Mouse (Mus musculus) c-Kit-negative CD71-positive TER-119-positive erythroid progenitor cells, embryonic 14.5 days (primary cell): Measurements from ENCODE around the gene Gtf2h1.
"Not testable (repeated sequence)": the region's sequence is repeated elsewhere in the genome, so short reads cannot be mapped to it uniquely, and the experiment has no call there.

Experiments
- DNase-seq: peaks from one replicate; pipeline ENCODE4 v3.0.0-alpha.2; 2013; ENCODE audit warnings: low read depth, low spot score

The Gtf2h1 gene

GRCm38 (mm10) chr7:46795287-46796205 lies at the start of gene Gtf2h1, which contains the start of gene Hps5:
Gtf2h1 (plus strand) TSS chr7:46796103.
Hps5 (minus strand) TSS chr7:46796064.
- peak; percentile 92 for DNase-seq

- DNase-seq = no peak
Measured at GRCm38 (mm10) chr7:46746381-46746780, 49.5 kb upstream of the Gtf2h1 start.

GRCm38 (mm10) chr7:46748459-46748858 lies 47.4 kb upstream of the Gtf2h1 start:
- DNase-seq = no peak

- no peak for DNase-seq
Measured at GRCm38 (mm10) chr7:46751490-46751889, 44.4 kb upstream of the Gtf2h1 start, which contains the start of gene Saa2. Saa2 (plus strand) TSS chr7:46751790.

- peak; percentile 4 for DNase-seq
Measured at GRCm38 (mm10) chr7:46761049-46761795, 34.7 kb upstream of the Gtf2h1 start.

- no peak for DNase-seq
Measured at GRCm38 (mm10) chr7:46762601-46763000, 33.3 kb upstream of the Gtf2h1 start.

GRCm38 (mm10) chr7:46764672-46765071 lies 31.2 kb upstream of the Gtf2h1 start:
- no peak for DNase-seq

- no peak for DNase-seq
Measured at GRCm38 (mm10) chr7:46767371-46767770, 28.5 kb upstream of the Gtf2h1 start.

- DNase-seq = no peak
Measured at GRCm38 (mm10) chr7:46768451-46768850, 27.5 kb upstream of the Gtf2h1 start.

- DNase-seq = no peak
Measured at GRCm38 (mm10) chr7:46770706-46771105, 25.2 kb upstream of the Gtf2h1 start.

- no peak for DNase-seq
Measured at GRCm38 (mm10) chr7:46789177-46789849, 6.6 kb upstream of the Gtf2h1 start.

- no peak for DNase-seq
Measured at GRCm38 (mm10) chr7:46793871-46794270, 2.0 kb upstream of the Gtf2h1 start.

- DNase-seq = no peak
Measured at GRCm38 (mm10) chr7:46796206-46796679, 340 bp downstream of the Gtf2h1 start.

- DNase-seq = no peak
Measured at GRCm38 (mm10) chr7:46796779-46797178, 876 bp downstream of the Gtf2h1 start.

- DNase-seq = no peak
Measured at GRCm38 (mm10) chr7:46810325-46810724, 14.4 kb downstream of the Gtf2h1 start.

- no peak for DNase-seq
Measured at GRCm38 (mm10) chr7:46814012-46814411, 18.1 kb downstream of the Gtf2h1 start.

- not testable (repeated sequence) for DNase-seq
Measured at GRCm38 (mm10) chr7:46820876-46821632, 25.2 kb downstream of the Gtf2h1 start.

GRCm38 (mm10) chr7:46827046-46827802 lies 31.3 kb downstream of the Gtf2h1 start:
- DNase-seq = no peak

- DNase-seq = no peak
Measured at GRCm38 (mm10) chr7:46827803-46828184, 31.9 kb downstream of the Gtf2h1 start.

GRCm38 (mm10) chr7:46829911-46830310 lies 34.0 kb downstream of the Gtf2h1 start:
- DNase-seq = no peak
